Mouse (Mus musculus) fat pad, adult 2 months (tissue): ENCODE data around the gene Gm826.

ENCODE experiments used
- DNase-seq: peaks from one replicate; pipeline ENCODE4 v3.0.0-alpha.2; 2011; ENCODE audit warnings: low read depth, low spot score; ENCODE audit errors: extremely low read depth

Gene Gm826

DNA sequence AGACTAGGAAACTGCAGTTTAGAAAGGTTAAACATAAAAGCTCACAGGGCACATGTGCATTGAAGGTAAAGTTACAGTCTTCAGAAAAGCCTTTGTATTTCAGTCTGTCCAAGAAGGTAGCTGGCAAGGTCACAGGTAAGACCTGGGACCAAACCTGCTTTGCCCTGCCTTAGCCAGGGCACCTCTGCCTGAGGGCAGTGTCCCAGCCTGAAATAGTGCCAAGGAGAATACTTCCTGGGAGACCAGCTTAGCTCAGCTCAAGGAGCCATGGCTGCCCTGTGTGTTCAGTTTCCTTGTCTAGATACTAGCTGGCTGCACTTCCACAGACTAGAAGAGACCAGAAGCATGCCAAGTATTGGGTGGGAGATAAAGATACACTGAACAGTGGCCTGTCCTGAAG lies 35.4 kb downstream of the Gm826 start:
- DNase-seq, result no peak

GRCm38 (mm10) chr2:160288538-160289151 lies 45.3 kb downstream of the Gm826 start:
- no peak for DNase-seq

DNA sequence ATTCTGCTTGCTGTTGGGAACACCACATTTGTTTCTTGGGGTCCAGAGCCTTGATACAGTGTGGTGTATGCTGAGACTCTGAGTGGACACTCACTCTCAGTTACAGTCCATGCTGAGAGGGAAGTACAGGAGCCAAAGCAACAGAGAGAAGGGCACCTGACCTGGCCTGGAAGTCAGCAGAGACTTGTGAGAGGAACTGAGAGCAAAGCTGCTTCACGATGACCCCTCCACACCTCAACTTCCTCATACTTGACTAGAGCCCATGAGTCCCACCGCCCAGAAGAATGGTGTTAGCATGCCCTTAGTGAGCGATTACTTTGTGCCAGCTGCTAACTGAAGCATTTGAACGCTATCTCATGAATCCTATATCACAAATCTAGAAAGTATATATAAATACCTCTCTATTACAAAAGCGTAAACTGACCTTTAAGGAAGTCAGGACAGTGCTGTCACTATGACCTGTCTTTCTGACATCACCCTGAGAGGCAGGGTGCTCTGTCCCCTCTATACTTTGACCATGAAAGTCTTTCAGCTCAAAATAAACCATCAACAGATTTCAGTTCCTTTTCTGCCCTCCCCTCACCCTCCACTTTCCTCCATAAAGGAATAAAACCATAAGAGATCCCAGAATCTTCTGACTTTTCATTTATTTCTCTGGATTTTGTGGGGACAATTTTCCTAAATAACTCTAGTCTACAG lies 57.9 kb downstream of the Gm826 start:
- no peak for DNase-seq

DNA sequence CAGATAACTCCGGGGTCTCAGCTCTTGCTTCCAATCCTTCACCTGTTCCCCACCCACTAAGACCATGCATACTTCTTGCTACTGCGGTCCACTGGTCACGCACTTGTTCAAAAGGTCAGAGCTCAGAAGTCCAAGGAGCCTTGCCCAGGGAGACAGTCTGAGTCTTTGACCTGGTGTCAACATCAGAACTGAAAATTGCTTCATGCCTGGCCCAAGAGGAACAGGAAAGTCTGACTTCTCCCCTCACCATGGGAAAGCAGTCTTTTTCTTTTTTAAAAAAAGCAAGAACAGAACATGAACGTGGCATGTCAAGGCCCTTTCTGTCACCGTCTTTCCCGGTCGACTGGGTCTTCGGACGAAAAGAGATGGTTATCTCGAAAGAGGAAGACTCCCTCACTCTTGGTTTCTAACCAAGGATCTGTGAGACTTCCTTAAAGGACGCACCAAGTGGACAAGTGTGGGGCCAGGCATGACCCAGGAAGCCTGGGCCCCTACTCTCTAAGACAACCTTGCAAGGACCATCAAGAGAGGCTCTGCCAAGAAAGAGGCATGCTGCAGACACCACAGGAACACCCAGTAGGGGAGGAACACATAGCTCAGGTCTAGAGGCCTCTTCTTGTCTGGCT lies 66.0 kb downstream of the Gm826 start:
- DNase-seq, result no peak

DNA sequence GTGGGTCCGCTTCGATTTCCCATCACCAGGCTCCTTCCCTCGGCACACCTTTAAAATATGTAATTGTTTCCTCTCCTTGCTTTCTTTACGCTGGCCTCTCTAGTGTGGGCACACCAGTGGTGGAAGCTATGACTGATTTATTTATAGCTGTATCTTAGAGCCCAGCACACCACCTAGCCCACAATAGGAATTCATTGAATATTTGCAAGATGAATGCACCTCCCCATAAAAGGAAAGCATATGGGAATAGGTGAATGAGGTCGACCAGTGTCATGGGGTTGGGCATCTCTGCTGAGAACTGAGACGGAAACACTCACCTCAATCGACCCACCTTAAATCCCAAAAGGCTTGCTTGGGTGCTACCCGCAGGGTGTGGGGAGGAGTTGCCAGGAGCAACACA lies 70.1 kb downstream of the Gm826 start:
- DNase-seq, result no peak

DNA sequence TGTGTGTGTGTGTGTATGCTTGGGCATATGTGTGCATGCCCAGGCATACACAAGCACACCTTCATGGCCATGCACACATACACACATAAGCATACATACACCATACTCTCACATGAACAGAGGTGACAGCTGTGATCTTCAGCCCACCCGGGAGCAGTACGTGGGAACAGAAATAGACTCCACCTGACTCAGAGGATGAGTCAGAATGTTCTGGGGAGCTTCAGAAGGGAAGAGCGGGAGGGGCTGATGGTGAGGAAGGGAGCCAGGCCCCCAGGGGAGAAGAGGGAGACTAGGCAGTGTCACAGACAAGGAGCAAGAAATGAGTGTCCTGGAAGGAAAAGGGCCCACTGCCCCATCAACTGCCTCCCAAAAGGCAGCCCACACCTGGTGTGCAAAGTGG lies 72.4 kb downstream of the Gm826 start:
- no peak for DNase-seq
